Mouse (Mus musculus) heart, adult 11 months (tissue): Measurements from ENCODE around the gene 1700024G13Rik.

ENCODE experiments used
- DNase-seq: peaks from one replicate; pipeline ENCODE4 v3.0.0; 2022

The 1700024G13Rik gene

DNA sequence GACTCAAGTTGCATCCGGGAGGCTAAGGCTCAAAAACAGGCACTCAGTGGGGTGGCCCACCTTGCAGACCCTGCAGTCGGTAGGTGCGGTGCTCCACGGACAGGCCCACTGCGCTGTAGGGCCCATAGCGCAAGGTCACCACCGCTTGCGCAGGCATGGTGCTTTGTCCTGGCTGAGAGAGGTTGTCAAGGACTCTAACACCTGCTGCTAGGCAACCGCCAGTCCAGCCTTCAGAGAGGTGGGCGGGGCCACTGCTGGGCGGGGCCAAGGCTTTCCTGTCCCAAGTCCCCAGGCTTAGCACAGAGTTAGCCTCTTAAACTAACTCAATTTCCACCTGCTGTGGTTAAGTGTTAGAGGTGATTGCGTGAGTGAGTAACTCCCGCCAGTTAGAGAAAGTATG is at the start of gene 1700024G13Rik:
Gene 1700024G13Rik, minus strand, starts transcription at position 196 of the 400 bp plus-strand sequence.
- peak; percentile 91 for DNase-seq

DNA sequence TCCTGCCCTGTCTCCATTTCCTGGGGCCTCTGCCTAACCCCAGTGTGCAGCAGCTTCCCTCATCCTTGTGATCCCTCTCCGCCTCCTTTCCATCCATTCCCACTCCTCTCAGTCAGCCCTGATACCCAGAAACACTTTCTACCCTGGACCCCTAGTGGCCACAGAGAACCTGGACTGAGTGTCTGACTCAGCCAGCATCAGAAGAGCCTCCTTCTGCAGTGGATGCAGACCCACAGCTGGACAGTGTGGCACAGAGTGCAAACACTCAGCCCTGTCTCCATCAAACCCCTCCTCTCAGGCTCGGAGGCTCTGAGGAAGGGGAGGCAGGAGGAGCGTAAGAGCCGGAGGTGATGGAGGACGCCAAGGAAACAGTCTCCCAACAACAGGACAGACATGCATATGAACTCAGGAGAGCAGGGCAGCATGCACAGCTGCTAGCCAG is 49.2 kb upstream of the 1700024G13Rik start:
- DNase-seq, result peak; percentile 25

DNA sequence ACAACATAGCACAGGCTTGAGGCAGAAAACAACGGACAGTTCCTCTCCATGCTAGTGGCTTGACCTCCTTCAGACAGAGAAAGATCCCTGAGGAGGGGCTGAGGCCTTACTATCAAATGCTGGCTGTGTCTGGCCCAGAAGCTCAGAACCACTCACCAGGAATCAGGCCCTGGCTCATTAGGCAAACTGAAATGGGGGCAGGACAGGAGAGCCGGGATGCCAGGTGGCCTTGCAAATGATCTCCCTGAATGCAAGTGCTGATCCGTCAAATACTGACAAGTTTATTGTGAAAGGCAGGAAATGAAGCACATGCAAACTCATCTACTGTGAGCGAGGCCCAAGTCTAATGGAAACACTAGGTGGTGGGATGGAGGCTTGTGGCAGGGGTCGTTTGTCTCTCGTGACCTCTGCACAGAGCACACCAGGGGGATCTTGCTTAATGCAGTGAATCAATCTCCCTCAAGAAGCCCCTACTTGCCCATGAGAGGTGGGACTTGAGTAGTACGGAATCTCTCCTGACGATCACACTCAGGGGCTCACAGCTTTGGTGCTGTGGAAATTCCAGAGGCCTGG is 40.9 kb upstream of the 1700024G13Rik start:
- peak; percentile 71 for DNase-seq

DNA sequence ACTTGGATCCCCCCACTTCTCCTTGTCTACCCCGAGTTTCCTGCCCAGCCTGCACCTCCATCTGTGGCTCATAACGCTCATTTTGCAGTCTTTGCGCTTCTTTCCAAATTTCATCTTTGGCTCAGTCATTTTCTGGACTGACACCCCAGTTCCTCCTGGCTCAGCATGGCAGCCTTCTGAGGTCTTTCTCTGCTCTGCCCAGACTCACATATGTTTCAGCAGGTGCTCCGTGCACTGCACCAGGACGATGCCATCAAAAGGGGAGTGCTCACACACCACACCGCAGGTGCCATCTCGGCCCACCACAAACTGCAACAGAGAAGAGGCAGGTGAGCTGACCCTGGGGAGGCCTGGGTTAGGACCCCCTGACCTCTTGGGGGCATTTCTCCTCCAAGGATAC is 35.8 kb upstream of the 1700024G13Rik start:
- peak; percentile 74 for DNase-seq

DNA sequence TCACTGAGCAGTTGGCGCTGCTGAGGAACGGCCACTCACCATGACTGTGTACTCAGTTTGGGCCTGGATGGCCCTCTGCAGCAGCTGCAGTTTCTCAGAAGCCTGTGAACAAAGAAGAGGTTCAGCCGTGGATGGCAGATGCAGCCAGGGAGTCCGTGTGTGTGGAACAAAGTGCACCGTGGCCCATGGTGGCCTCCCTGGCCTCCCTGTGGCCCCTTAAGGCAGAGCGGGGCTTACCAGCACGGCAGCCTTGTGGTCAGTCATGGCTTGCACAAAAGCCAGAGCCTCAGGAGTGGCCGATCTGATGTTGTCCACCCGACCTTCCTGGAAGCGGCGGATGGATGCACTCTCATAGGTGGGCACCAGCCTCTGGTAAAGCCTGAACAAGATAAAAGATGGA is 30.6 kb upstream of the 1700024G13Rik start:
- peak; percentile 59 for DNase-seq

DNA sequence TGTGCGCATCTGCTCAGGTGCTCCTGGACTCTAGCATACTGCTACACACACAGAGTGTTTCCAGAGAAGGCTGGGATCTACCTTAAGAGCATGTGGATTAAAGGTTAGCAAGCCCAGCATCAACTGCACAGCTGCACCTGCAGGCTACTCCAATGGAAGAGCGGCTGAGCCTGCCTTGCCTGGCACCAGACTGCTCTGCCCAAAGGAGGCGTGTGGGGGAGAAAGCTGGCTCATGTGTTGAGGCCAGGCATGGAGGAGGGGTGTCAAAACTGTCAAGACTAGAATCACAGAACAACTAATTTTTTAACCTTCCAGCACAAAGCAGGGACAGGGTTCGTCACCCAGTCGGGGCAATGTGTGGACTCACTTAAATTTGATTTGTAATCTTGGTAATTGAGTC is 23.9 kb upstream of the 1700024G13Rik start:
- DNase-seq, result peak; percentile 66

DNA sequence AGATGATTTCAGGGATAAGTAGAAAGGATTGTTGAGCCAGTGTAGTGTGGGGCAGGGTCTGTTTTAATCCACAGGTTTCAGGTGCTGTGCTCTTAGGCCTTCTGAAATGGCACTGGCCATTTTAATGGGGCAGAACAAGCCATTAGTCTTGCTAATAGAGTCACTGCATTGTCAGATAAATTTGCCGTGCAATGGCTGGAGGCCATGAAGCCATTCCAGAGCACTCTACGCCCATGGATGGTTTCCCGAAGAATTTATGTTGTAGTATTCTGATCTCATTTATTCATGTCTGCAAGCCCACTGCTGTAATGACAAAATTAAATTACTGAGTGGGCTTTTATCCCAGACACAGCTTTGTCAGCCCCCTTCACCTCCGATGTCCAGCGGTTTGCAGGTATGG is 21.9 kb upstream of the 1700024G13Rik start:
- DNase-seq, result peak; percentile 34

DNA sequence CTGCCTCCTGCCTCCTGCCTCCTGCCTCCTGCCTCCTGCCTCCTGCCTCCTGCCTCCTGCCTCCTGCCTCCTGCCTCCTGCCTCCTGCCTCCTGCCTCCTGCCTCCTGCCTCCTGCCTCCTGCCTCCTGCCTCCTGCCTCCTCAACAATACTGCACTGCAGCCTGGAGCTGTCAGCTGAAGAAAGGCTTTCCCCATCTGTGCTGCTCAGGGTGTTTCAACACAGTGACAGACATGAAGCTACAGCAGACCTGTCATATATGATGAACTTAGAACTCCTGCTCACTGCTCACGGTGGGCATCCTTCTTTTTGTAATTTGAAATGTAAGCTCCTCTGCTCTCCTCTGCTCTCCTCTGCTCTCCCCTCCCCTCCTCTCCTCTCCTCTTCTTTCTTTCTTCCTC is 17.2 kb upstream of the 1700024G13Rik start:
- DNase-seq, result peak; percentile 39

DNA sequence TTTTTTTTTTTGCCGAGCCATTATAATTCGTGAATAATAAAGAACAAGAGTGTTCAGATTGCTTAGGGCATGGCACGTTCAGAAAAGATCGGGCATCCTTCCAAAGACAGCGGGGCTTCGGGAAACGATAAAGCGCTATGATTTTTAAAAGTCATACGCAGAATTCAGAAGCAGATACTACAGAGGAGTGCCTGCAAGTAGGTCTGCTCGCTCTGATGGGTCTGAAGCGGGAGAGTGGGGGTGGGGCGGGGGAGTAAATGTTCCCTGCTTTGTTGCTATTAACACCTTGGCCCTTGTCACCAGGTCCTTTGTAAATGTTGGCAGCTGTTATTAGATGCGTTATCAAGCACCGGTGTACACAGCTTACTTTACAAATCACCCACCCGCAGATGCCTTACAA is 6.6 kb downstream of the 1700024G13Rik start:
- DNase-seq, result peak; percentile 70

DNA sequence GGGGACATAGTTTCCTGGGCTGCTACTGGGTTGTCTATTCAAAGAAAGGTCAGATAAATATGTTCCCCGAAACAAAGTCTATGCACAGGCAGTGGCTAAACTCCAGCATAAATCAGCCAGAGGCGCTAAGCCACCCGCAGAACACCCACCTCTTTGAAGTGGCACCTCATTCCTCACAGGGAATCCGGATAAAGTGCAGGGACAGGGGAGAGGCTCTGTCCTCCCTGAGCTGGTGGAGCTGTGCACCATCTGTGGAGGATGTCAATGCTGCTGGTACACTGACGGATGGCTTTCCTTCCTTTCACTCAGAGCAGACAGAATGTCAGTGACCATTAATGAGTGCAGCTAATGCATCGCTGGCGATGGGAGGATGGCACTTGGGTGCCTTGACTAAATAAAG is 7.1 kb downstream of the 1700024G13Rik start:
- peak; percentile 79 for DNase-seq

DNA sequence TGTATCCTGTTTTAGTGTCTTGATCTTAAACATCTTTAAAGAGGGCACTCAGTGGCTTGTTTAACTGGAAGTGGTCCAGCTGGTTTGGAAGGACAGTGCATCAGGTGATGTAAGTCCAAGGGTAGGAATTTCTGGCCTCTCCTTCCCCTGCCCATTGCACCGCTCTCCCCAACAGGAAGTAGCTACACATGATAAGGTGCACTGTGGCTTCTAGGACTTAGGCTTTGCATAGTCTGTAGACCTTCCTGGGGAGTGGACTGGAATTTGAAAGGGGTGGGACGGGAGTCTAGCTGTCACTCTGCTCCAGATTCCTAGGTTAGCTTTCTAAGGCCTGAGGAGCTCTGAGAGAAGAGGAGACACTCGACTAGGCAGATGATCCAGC is 8.1 kb downstream of the 1700024G13Rik start:
- no peak for DNase-seq

DNA sequence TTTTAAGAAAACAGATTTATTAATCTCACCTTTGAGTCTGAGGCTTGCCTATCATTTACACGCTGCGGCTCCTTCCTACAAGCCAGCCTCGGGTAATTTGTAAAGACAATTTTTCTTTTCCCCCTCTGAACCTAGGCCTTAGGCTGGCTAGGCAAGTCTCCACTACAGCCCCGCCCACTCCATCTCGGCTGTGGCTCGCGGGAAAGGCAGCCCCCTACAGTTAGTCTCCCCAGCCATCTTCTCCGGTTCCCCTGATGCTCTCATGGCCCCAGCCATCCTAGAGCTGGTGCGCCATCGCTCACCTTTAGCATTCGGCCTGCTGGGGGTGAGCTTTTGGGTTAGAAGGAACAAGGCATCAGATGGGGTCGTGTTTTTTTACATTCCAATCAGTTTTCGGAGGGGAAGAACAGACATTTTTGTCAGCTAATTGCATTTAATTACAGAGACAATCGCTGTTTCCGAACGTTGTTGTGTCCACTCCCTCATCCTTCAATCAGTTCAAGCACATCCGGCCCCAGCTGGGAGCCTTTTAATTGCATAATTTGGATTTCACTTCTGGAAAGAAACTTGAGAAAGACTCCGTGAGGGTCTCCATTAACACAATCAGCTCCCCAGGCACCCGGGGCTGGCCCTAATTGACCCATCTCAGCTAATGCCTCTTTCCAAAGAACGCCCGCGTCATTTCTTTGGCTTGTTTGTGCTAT is 8.6 kb downstream of the 1700024G13Rik start:
- peak; percentile 77 for DNase-seq

DNA sequence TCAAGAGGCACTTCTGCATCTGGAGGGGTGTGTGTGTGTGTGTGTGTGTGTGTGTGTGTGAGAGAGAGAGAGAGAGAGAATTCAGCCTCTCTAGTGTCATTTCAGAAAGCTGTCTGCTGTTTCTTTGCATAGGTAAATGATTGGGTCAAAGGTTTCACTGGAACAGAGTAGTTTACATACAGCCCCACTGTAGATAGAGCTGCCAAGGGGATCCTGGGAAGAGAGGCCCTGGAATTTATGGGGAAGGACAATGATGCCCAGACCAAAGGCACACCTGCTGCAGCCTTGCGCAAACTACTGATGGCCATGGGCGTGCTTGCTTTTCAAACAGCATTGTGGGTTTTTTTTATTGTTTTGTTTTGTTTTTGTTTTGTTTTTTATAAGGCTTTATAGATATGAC is 15.7 kb downstream of the 1700024G13Rik start:
- DNase-seq, result no peak

DNA sequence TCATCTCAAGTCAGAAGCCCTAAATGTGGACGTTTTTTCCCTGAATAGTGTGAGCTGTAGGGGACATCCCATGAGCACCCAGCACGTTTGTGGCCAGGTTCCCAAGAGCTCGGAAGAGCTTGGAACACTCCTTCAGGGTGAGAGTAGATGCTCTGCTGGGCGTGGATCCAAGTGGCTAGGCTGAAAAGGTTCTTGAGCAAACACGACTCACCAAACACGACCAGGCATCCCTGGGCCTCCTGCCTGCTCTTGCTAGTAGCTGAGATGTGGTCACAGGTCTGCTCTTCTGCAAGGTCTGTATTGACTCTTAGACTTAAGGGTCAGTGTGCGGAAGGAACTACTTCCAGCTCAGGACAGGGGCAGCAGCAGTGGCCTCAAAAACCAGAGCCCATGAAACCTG is 18.4 kb downstream of the 1700024G13Rik start:
- no peak for DNase-seq

DNA sequence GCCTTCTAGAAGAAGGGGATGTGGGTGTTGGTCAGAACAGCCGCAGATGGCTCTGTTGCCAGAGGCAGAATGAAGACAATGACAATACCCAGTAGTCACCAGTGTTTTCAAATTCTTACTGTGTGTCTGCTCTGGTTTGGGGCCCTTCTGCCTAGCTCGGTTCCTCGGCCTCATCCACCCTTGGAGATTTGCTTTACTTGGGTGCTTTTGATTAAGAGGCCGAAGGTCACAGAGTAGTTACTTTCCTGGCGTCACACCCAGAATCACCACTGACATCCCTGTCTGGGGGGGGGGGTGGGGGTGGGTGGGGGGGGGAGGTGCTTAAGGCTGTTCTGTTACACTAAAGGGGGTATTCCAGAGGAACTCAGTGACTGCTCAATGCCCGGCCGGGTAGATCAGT is 23.8 kb downstream of the 1700024G13Rik start:
- no peak for DNase-seq

DNA sequence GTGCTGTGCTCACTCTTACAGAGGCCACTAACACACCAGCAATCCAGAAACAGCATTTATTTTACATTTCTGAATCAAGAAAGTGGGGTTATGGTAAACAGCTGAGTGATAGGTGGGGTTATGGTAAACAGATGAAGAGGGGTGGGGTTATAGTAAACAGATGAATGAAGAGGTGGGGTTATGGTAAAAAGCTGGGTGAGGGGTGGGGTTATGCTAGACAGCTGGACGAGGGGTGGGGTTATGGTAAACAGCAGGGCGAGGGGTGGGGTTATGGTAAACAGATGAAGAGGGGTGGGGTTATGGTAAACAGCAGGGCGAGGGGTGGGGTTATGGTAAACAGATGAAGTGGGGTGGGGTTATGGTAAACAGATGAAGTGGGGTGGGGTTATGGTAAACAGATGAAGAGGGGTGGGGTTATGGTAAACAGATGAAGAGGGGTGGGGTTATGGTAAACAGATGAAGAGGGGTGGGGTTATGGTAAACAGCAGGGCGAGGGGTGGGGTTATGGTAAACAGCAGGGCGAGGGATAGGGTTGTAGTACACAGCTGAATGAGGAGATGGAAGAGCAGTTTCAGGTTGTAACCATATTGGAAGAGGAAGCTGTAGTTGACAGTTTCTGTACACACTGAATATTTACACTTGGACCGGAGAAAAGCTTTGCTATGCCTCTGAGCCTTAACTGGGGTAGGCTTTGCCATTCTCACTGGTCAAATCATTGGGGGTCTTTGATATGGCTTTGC is 36.8 kb downstream of the 1700024G13Rik start:
- DNase-seq, result peak; percentile 48

DNA sequence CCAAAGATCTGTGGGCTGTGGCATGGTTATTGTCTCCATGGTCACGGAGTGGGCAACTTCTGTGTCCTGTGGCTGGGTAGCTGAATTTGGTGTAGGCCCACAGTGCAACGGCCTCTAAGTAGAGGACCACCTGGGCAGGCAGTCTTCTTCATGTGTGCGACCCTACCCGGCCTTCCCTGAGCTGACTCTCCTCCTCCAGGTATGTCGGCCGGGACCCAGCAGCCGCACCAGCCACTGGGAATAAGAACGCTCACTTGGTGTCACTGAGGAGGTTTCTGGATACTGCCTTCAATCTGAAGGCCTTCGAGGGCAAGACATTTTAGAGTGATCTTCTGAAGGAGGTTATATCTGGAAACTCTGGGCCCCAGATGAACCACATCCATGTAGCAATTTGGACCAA is 40.9 kb downstream of the 1700024G13Rik start:
- DNase-seq, result peak; percentile 81

DNA sequence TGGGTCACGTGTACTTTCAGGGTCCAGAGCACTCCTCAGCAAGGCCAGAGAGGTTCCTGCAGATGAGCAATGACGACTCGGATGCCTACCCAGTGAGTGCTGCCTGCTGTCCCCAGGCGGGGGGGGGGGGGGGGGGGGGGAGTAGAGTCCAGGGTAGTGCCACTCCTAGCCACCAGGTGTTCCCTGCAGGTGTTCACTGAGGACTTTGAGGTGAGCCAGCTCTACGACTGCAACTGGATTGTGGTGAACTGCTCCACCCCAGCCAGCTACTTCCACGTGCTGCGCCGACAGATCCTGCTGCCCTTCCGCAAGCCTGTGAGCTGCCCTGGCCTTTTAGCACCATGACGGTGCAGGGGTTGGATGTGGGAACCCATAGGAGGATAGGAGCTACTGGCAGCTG is 43.5 kb downstream of the 1700024G13Rik start:
- no peak for DNase-seq

DNA sequence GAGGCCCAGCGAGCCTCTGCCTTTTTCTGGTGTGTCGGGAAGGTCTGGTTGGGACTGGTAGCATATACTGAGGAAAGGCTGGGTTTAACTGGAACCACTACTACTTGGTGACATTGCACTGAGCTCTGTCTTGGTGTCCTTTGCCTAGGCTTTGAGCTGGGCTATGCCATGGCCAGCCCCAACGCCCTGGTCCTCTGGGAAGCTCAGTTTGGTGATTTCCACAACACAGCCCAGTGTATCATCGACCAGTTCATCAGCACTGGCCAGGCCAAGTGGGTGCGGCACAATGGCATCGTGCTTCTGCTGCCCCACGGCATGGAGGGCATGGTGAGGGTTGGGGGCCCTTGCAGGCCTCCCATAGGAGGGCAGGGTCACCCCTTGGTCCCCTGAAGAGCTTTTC is 44.0 kb downstream of the 1700024G13Rik start:
- peak; percentile 70 for DNase-seq

DNA sequence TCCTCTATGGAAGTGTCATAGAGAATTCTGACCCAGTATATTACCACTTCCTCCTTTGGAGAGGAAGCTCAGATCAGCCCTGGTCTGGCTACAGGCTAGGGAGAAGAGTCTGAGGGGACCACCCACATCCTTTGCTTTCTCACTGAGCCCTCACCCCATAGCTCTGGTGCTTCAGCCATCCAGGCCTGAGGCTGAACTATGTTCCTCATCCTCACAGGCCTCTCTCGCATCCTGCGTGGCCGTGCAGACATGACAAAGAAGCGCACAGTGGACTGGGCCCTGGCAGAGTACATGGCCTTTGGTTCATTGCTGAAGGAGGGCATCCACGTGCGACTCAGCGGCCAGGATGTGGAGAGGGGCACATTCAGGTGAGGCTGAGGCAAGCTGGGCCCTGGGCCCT is 46.4 kb downstream of the 1700024G13Rik start:
- DNase-seq, result peak; percentile 68

DNA sequence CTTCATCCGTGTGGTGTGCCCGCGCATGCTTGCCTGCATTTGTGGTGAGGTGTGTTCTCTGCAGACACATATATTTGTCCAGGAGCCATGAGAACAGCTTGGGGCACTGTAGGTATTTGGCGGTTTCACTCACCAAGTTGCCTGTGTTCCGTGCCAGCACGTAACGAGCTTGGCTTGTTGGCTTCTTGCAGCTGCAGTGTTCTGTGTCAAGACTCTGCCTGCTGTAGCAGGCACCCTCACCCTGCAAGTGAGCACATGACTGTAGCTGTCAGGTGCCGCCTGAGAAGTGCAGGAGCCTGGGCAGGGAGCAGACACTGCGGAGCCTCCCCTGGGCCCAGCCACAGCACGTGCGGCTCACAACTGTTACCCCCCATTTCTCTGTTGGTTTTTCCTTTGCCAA is 51.6 kb downstream of the 1700024G13Rik start:
- peak; percentile 93 for DNase-seq

DNA sequence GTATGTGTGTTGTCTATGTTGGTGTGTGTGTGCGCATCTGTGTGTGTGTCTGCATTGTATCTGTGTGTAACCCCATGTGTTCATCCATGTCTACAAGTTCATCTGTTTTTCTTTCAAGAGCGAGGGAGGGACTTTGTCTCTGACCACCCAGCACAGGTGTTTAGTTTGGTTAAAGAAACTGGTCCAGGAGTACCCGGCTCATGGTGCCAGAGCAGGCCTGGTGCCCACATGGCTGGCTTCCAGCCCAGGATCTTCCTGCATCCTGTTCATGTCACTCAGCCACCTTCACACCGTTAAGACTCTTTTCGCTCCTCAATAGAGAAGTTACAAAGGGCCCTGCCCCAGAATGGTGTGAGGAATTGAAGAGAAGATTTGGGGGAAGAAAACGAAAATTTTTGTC is 52.2 kb downstream of the 1700024G13Rik start:
- peak; percentile 84 for DNase-seq

DNA sequence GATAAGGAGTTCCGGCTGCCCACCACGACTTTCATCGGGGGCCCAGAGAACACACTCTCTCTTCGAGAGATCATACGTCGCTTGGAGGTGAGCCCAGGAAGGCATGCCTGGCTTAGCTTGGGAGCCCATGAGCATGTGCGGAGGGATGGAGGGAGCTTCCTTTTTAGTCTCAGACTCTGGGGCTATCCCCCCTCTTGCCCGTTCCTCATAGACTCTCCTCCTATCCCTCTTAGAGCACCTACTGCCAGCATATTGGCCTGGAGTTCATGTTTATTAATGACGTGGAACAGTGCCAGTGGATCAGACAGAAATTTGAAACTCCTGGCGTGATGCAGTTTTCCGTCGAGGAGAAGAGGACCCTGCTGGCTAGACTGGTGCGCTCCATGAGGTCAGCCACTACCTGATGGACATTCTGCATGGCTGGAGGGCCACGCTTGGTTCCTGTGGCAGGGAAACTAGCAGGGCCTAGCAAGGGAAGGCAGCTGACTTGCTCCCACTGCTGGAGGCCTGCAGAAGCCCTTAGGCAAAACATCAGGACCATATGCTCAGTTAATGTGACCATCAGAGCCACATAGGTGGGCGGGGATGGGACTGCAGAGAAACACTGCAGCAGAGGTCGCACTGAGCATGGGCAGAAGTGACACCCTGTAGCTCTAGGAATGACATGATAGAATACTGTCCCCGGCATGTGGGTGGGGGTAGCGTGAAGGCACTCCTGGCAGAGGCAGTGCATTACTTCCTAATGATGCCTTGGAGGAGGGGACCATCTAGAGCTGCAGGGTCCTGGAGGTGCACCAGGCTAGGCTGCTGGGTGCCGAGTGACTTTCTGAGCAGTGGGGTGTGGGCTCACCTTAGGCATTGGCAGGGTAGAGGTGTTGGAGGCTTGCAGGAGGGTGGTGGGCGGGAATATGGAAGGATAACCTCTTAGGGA is 55.4 kb downstream of the 1700024G13Rik start:
- peak; percentile 83 for DNase-seq
